Mouse (Mus musculus) forebrain, embryonic 11.5 days (tissue): Measurements from ENCODE around the gene Boc. TPM values are rescaled to one million over a fixed set of nuclear protein-coding genes. Genes with fewer than 3 reads are reported as not detected.

Experiments
- ATAC-seq: fragments of 200-750 bp; cut with Nextera tagmentation; replicated peaks from 2 replicates; pipeline ENCODE4 v1.8.0; 2017; ENCODE audit warnings: moderate TSS enrichment; ENCODE audit not compliant: low FRiP score
- DNase-seq: peaks from one replicate; pipeline ENCODE4 v3.0.0-alpha.2; 2017; ENCODE audit warnings: low spot score
- H3K27ac ChIP-seq: fragments of 300-500 bp; sonication (generic); 2 replicates; pipeline ENCODE4 v1.5.1; 2014; ENCODE audit warnings: low read depth, low read length
- H3K27me3 ChIP-seq: fragments of 300-500 bp; sonication (generic); 2 replicates; pipeline ENCODE4 v1.6.1; 2014; ENCODE audit warnings: mild to moderate bottlenecking, low read length, mixed read lengths; ENCODE audit not compliant: control insufficient read depth, insufficient read depth
- H3K36me3 ChIP-seq: fragments of 300-500 bp; sonication (generic); 2 replicates; pipeline ENCODE4 v1.6.1; 2014; ENCODE audit warnings: mild to moderate bottlenecking, low read length, moderate library complexity, mixed read lengths; ENCODE audit not compliant: control insufficient read depth, insufficient read depth
- H3K4me1 ChIP-seq: fragments of 300-500 bp; sonication (generic); replicated peaks from 2 replicates; pipeline ENCODE4 v1.6.1; 2014; ENCODE audit warnings: low read length, mixed read lengths; ENCODE audit not compliant: control insufficient read depth, insufficient read depth
- H3K4me2 ChIP-seq: fragments of 300-500 bp; sonication (generic); 2 replicates; pipeline ENCODE4 v1.6.1; 2014; ENCODE audit warnings: low read depth, mild to moderate bottlenecking, low read length, moderate library complexity, mixed read lengths; ENCODE audit not compliant: severe bottlenecking
- H3K4me3 ChIP-seq: fragments of 300-500 bp; sonication (generic); 2 replicates; pipeline ENCODE4 v1.5.1; 2014; ENCODE audit warnings: low read depth, low read length
- H3K9ac ChIP-seq: fragments of 300-500 bp; sonication (generic); 2 replicates; pipeline ENCODE4 v1.6.1; 2014; ENCODE audit warnings: low read length
- H3K9me3 ChIP-seq: fragments of 300-500 bp; sonication (generic); 2 replicates; pipeline ENCODE4 v1.6.1; 2016; ENCODE audit warnings: low read length, mixed read lengths; ENCODE audit not compliant: control insufficient read depth
- WGBS: fragments of 180-500 bp; shearing (Covaris S2); extraction: QIAGEN DNeasy Blood & Tissue Kit; methylation state at CpG from one replicate; pipeline ENCODE4 v1.1.7; 2014; 5-methylcytosine and 5-hydroxymethylcytosine counted together
- polyA plus RNA-seq: library from polyadenylated mRNA; unstranded; fragments of >200 nt; fragmentation: Nextera tagmentation; extraction: Ambion mirVana; gene quantifications from 2 replicates; pipeline ENCODE4 v1.2.1, GENCODE M21; 2014

The Boc gene
- polyA plus RNA-seq, 1 experiment from 2014 or later = 35.6 TPM

GRCm38 (mm10) chr16:44549867-44550679 is 8.6 kb downstream of the Boc start:
- WGBS = 62% methylated on average over 7 of the region's 7 CpGs
- Histone ChIP-seq H3K9ac (0 out of 2 replicates have a peak overlapping the region, but pooled peaks have one; percentile 8), H3K4me1 (peaks cover 44% of the 10 kb centered on the region), H3K4me2 (no peak overlapping the region), H3K9me3 (no peaks in the 10 kb centered on the region), H3K27me3 (no peaks in the 10 kb centered on the region), H3K4me3 (no peak overlapping the region), H3K27ac (peak overlapping the region; percentile 41; the same call in 1 of the 2 replicates), H3K36me3 (no peaks in the 10 kb centered on the region; the same call in 1 of the 2 replicates)
- no peak for ATAC-seq
- DNase-seq = no peak

- no peak for DNase-seq
- ATAC-seq = no peak
- Histone ChIP-seq H3K4me1 (peaks cover 44% of the 10 kb centered on the region), H3K27me3 (no peaks in the 10 kb centered on the region), H3K9ac (no peak overlapping the region), H3K4me2 (no peak overlapping the region), H3K9me3 (no peaks in the 10 kb centered on the region), H3K36me3 (no peaks in the 10 kb centered on the region; the same call in 1 of the 2 replicates), H3K27ac (no peak overlapping the region), H3K4me3 (no peak overlapping the region)
- 90% methylated on average over 6 of the region's 6 CpGs for WGBS
These were observed 9.3 kb downstream of the Boc start for GRCm38 (mm10) chr16:44549381-44549780.

GRCm38 (mm10) chr16:44547976-44548375 is 10.7 kb downstream of the Boc start:
- ATAC-seq (no peak), DNase-seq (no peak)
- WGBS = 88% methylated on average over 1 of the region's 1 CpGs
- H3K4me2 ChIP-seq = no peak overlapping the region
- H3K9ac ChIP-seq = no peak overlapping the region
- no peak overlapping the region for H3K27ac ChIP-seq
- H3K4me3 ChIP-seq = no peak overlapping the region
- H3K36me3 ChIP-seq = no peaks in the 10 kb centered on the region; the same call in 1 of the 2 replicates
- peaks cover 38% of the 10 kb centered on the region for H3K4me1 ChIP-seq
- no peaks in the 10 kb centered on the region for H3K9me3 ChIP-seq
- H3K27me3 ChIP-seq = no peaks in the 10 kb centered on the region

- no peak for DNase-seq
- Histone ChIP-seq H3K27me3 (no peaks in the 10 kb centered on the region), H3K9me3 (no peaks in the 10 kb centered on the region), H3K27ac (no peak overlapping the region), H3K4me1 (peaks cover 34% of the 10 kb centered on the region), H3K36me3 (no peaks in the 10 kb centered on the region; the same call in 1 of the 2 replicates), H3K9ac (no peak overlapping the region), H3K4me2 (no peak overlapping the region), H3K4me3 (no peak overlapping the region)
- 87% methylated on average over 8 of the region's 8 CpGs for WGBS
- ATAC-seq = no peak
These were observed 11.9 kb downstream of the Boc start for GRCm38 (mm10) chr16:44546831-44547230.

GRCm38 (mm10) chr16:44545939-44546338 is 12.8 kb downstream of the Boc start:
- H3K4me1 ChIP-seq = peaks cover 28% of the 10 kb centered on the region
- H3K9me3 ChIP-seq = no peaks in the 10 kb centered on the region
- 75% methylated on average over 2 of the region's 2 CpGs for WGBS
- H3K4me2 ChIP-seq = no peak overlapping the region
- no peaks in the 10 kb centered on the region for H3K27me3 ChIP-seq
- ATAC-seq (no peak), DNase-seq (no peak)
- H3K36me3 ChIP-seq = no peaks in the 10 kb centered on the region; the same call in 1 of the 2 replicates
- no peak overlapping the region for H3K27ac ChIP-seq
- no peak overlapping the region for H3K4me3 ChIP-seq
- no peak overlapping the region for H3K9ac ChIP-seq

DNA sequence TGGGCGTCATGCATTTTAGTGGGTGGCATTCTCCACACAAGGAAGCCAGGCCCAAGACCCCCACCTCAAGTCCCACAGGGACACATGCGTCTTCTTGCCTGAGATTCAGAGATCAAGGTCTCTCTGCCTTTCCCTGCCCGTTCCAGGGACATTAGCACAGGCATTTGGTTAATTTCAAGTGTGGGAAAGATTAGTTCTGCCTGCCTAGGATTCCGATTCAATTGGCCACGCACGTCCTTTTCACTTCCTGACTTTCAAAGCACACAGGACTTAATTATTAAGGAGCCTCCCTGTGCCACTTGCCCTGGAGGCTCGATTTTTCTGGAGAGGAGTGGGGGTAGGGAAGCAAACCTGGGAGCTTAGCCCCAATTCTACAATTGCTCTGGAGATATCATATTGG is 13.5 kb downstream of the Boc start:
- 33% methylated on average over 7 of the region's 7 CpGs for WGBS
- Histone ChIP-seq H3K9ac (no peak overlapping the region), H3K9me3 (no peaks in the 10 kb centered on the region), H3K4me1 (peaks cover 20% of the 10 kb centered on the region), H3K4me2 (no peak overlapping the region; the same call in 1 of the 2 replicates), H3K27me3 (no peaks in the 10 kb centered on the region), H3K27ac (no peak overlapping the region), H3K4me3 (no peak overlapping the region), H3K36me3 (no peaks in the 10 kb centered on the region; the same call in 1 of the 2 replicates)
- ATAC-seq (no peak), DNase-seq (no peak)

- 54% methylated on average over 3 of the region's 3 CpGs for WGBS
- H3K4me3 ChIP-seq = no peak overlapping the region
- H3K4me1 ChIP-seq = peaks cover 34% of the 10 kb centered on the region
- ATAC-seq (no peak), DNase-seq (no peak)
- no peaks in the 10 kb centered on the region; the same call in 1 of the 2 replicates for H3K36me3 ChIP-seq
- H3K9me3 ChIP-seq = no peaks in the 10 kb centered on the region
- H3K9ac ChIP-seq = no peak overlapping the region
- no peaks in the 10 kb centered on the region for H3K27me3 ChIP-seq
- no peak overlapping the region for H3K4me2 ChIP-seq
- no peak overlapping the region for H3K27ac ChIP-seq
These were observed 15.6 kb downstream of the Boc start for GRCm38 (mm10) chr16:44543098-44543497.

GRCm38 (mm10) chr16:44542029-44542690 is 16.5 kb downstream of the Boc start:
- DNase-seq = no peak
- ATAC-seq = no peak
- Histone ChIP-seq H3K27ac (no peak overlapping the region), H3K4me2 (no peak overlapping the region), H3K9ac (0 out of 2 replicates have a peak overlapping the region, but pooled peaks have one; percentile 17), H3K4me1 (peaks cover 34% of the 10 kb centered on the region), H3K9me3 (no peaks in the 10 kb centered on the region), H3K4me3 (no peak overlapping the region), H3K36me3 (no peaks in the 10 kb centered on the region), H3K27me3 (no peaks in the 10 kb centered on the region)
- WGBS = 72% methylated on average over 2 of the region's 3 CpGs
